Mouse (Mus musculus) ovary, postnatal 10 days (tissue): ENCODE measurements at regions not wholly inside any gene's neighbourhood (a gene's known extent, or its start where the extent isn't known, plus 50 kb on each side); places are given as distances from the start of the nearest gene placed in this dataset.
A peak's percentile ranks its signal among the peaks of the same experiment; 100 is the strongest.

Source experiments
- DNase-seq: peaks from one replicate; pipeline ENCODE4 v3.0.0; 2022; ENCODE audit warnings: low spot score

GRCm38 (mm10) chr6:100046186-100046990, 240.9 kb downstream of the Rybp start:
- no peak for DNase-seq

- DNase-seq: no peak
Observed at GRCm38 (mm10) chr6:100045109-100045508, 242.2 kb downstream of the Rybp start.

- no peak for DNase-seq
Observed at GRCm38 (mm10) chr6:100041161-100041560, 246.1 kb downstream of the Rybp start.

- DNase-seq: no peak
Observed at GRCm38 (mm10) chr6:100040459-100040984, 246.8 kb downstream of the Rybp start.

- DNase-seq: no peak
Observed at GRCm38 (mm10) chr6:100032701-100033100, 254.6 kb downstream of the Rybp start.

GRCm38 (mm10) chr6:100030522-100030921, 256.8 kb downstream of the Rybp start:
- no peak for DNase-seq

- DNase-seq: no peak
Observed at GRCm38 (mm10) chr6:100030010-100030409, 257.3 kb downstream of the Rybp start.

GRCm38 (mm10) chr6:100027524-100027923, 259.8 kb downstream of the Rybp start:
- DNase-seq: no peak

- no peak for DNase-seq
Observed at GRCm38 (mm10) chr6:100025531-100025951, 261.7 kb downstream of the Rybp start.

- no peak for DNase-seq
Observed at GRCm38 (mm10) chr6:100023434-100024095, 263.7 kb downstream of the Rybp start.

GRCm38 (mm10) chr6:100019016-100019415, 268.3 kb downstream of the Rybp start:
- no peak for DNase-seq

- peak; percentile 29 for DNase-seq
Observed at GRCm38 (mm10) chr6:100013949-100014348, 273.3 kb downstream of the Rybp start.

- DNase-seq: peak; percentile 13
Observed at GRCm38 (mm10) chr6:100011520-100012062, 275.7 kb downstream of the Rybp start.

GRCm38 (mm10) chr6:100010954-100011481, 276.3 kb downstream of the Rybp start:
- DNase-seq: no peak

GRCm38 (mm10) chr6:99999711-100000365, 273.6 kb upstream of the Prok2 start:
- no peak for DNase-seq

GRCm38 (mm10) chr6:99995970-99996956, 270.1 kb upstream of the Prok2 start:
- no peak for DNase-seq

- no peak for DNase-seq
Observed at GRCm38 (mm10) chr6:99994026-99994425, 267.8 kb upstream of the Prok2 start.

- DNase-seq: peak; percentile 48
Observed at GRCm38 (mm10) chr6:99991079-99991478, 264.9 kb upstream of the Prok2 start.

GRCm38 (mm10) chr6:99990604-99991003, 264.4 kb upstream of the Prok2 start:
- DNase-seq: no peak

GRCm38 (mm10) chr6:99986449-99986848, 260.3 kb upstream of the Prok2 start:
- no peak for DNase-seq

- no peak for DNase-seq
Observed at GRCm38 (mm10) chr6:99985322-99985721, 259.1 kb upstream of the Prok2 start.
